Mouse (Mus musculus) neural tube, embryonic 15.5 days (tissue): ENCODE data around the gene Ankrd55. TPM values are rescaled to one million over a fixed set of nuclear protein-coding genes. Genes with fewer than 3 reads are reported as not detected.
"Not testable (repeated sequence)": the region's sequence is repeated elsewhere in the genome, so short reads cannot be mapped to it uniquely, and the experiment has no call there.

Experiments used
- ATAC-seq: fragments of 200-750 bp; cut with Nextera tagmentation; 2 replicates; pipeline ENCODE4 v1.8.0; 2017; ENCODE audit warnings: mild to moderate bottlenecking, moderate TSS enrichment, moderate library complexity; ENCODE audit not compliant: low FRiP score
- H3K27ac ChIP-seq: fragments of 300-500 bp; sonication (generic); replicated peaks from 2 replicates; pipeline ENCODE4 v1.5.1; 2015; ENCODE audit warnings: mild to moderate bottlenecking, inconsistent platforms
- H3K27me3 ChIP-seq: fragments of 300-500 bp; sonication (generic); replicated peaks from 2 replicates; pipeline ENCODE4 v1.6.1; 2015; ENCODE audit warnings: inconsistent platforms
- H3K36me3 ChIP-seq: fragments of 300-500 bp; sonication (generic); 2 replicates; pipeline ENCODE4 v1.6.1; 2015; ENCODE audit warnings: inconsistent platforms
- H3K4me1 ChIP-seq: fragments of 300-500 bp; sonication (generic); 2 replicates; pipeline ENCODE4 v1.6.1; 2015; ENCODE audit warnings: inconsistent platforms
- H3K4me2 ChIP-seq: fragments of 300-500 bp; sonication (generic); 2 replicates; pipeline ENCODE4 v1.6.1; 2015; ENCODE audit warnings: inconsistent platforms, mild to moderate bottlenecking, moderate library complexity
- H3K4me3 ChIP-seq: fragments of 300-500 bp; sonication (generic); replicated peaks from 2 replicates; pipeline ENCODE4 v1.5.1; 2015; ENCODE audit warnings: mild to moderate bottlenecking, inconsistent platforms
- H3K9ac ChIP-seq: fragments of 300-500 bp; sonication (generic); replicated peaks from 2 replicates; pipeline ENCODE4 v1.6.1; 2015; ENCODE audit warnings: mild to moderate bottlenecking, inconsistent platforms
- H3K9me3 ChIP-seq: fragments of 300-500 bp; sonication (generic); replicated peaks from 2 replicates; pipeline ENCODE4 v1.6.1; 2016; ENCODE audit warnings: inconsistent platforms
- WGBS: fragments of 180-500 bp; shearing (Covaris S2); methylation state at CpG from one replicate; pipeline ENCODE4 v1.1.7; 2015; ENCODE audit warnings: mixed read lengths; 5-methylcytosine and 5-hydroxymethylcytosine counted together
- polyA plus RNA-seq: library from polyadenylated mRNA; unstranded; fragments of >200 nt; fragmentation: Nextera tagmentation; extraction: Ambion mirVana; gene quantifications from 2 replicates; pipeline ENCODE4 v1.2.1, GENCODE M21; 2015

Gene Ankrd55
- polyA plus RNA-seq, 1 experiment from 2014 or later, result 12.3 TPM

- Histone ChIP-seq H3K9ac (no peak overlapping the region), H3K4me2 (no peak overlapping the region), H3K36me3 (no peaks in the 10 kb centered on the region), H3K4me3 (no peak overlapping the region), H3K27ac (no peak overlapping the region), H3K4me1 (peaks cover 12% of the 10 kb centered on the region), H3K27me3 (no peaks in the 10 kb centered on the region), H3K9me3 (no peaks in the 10 kb centered on the region)
- WGBS, result 91% methylated on average over 6 of the region's 6 CpGs
- no peak for ATAC-seq
Measured at GRCm38 (mm10) chr13:112294446-112294845, 6.2 kb downstream of the Ankrd55 start.

GRCm38 (mm10) chr13:112297781-112298180 lies 9.5 kb downstream of the Ankrd55 start:
- ATAC-seq, result no peak
- Histone ChIP-seq H3K4me3 (no peak overlapping the region), H3K36me3 (no peaks in the 10 kb centered on the region), H3K9me3 (no peaks in the 10 kb centered on the region), H3K4me2 (no peak overlapping the region), H3K27ac (no peak overlapping the region), H3K9ac (no peak overlapping the region), H3K4me1 (no peaks in the 10 kb centered on the region), H3K27me3 (no peaks in the 10 kb centered on the region)
- 95% methylated on average over 6 of the region's 6 CpGs for WGBS

- 99% methylated on average over 2 of the region's 2 CpGs for WGBS
- H3K4me2 ChIP-seq, result no peak overlapping the region
- H3K9me3 ChIP-seq, result no peaks in the 10 kb centered on the region
- no peak overlapping the region for H3K4me3 ChIP-seq
- no peak overlapping the region for H3K27ac ChIP-seq
- H3K27me3 ChIP-seq, result no peaks in the 10 kb centered on the region
- H3K4me1 ChIP-seq, result no peaks in the 10 kb centered on the region
- ATAC-seq, result no peak
- no peak overlapping the region for H3K9ac ChIP-seq
- no peaks in the 10 kb centered on the region for H3K36me3 ChIP-seq
Measured at GRCm38 (mm10) chr13:112303429-112303828, 15.2 kb downstream of the Ankrd55 start.

- H3K9me3 ChIP-seq, result no peaks in the 10 kb centered on the region
- no peak for ATAC-seq
- no peak overlapping the region for H3K27ac ChIP-seq
- WGBS, result 29% methylated on average over 1 of the region's 1 CpGs
- H3K4me2 ChIP-seq, result no peak overlapping the region
- H3K4me1 ChIP-seq, result no peaks in the 10 kb centered on the region
- no peak overlapping the region for H3K4me3 ChIP-seq
- H3K27me3 ChIP-seq, result no peaks in the 10 kb centered on the region
- H3K36me3 ChIP-seq, result no peaks in the 10 kb centered on the region
- H3K9ac ChIP-seq, result no peak overlapping the region
Measured at GRCm38 (mm10) chr13:112308672-112309071, 20.4 kb downstream of the Ankrd55 start.

- not testable (repeated sequence) for ATAC-seq, H3K9me3 ChIP-seq, H3K4me1 ChIP-seq, H3K36me3 ChIP-seq, H3K4me3 ChIP-seq, H3K27ac ChIP-seq, H3K9ac ChIP-seq, H3K27me3 ChIP-seq, H3K4me2 ChIP-seq
- 92% methylated on average over 3 of the region's 3 CpGs for WGBS
Measured at GRCm38 (mm10) chr13:112311611-112312010, 23.4 kb downstream of the Ankrd55 start.

GRCm38 (mm10) chr13:112315442-112315841 lies 27.2 kb downstream of the Ankrd55 start:
- Histone ChIP-seq H3K4me2 (no peak overlapping the region), H3K36me3 (peaks cover 7% of the 10 kb centered on the region; the same call in 1 of the 2 replicates), H3K9me3 (no peaks in the 10 kb centered on the region), H3K27ac (peak overlapping the region; percentile 6; the same call in 1 of the 2 replicates), H3K27me3 (no peaks in the 10 kb centered on the region), H3K4me3 (no peak overlapping the region), H3K4me1 (0 out of 2 replicates have a peak, but pooled peaks cover 5% of the 10 kb centered on the region), H3K9ac (no peak overlapping the region)
- ATAC-seq, result peak; percentile 85
- 11% methylated on average over 3 of the region's 3 CpGs for WGBS

GRCm38 (mm10) chr13:112316622-112317482 lies 28.6 kb downstream of the Ankrd55 start:
- Histone ChIP-seq H3K27ac (no peak overlapping the region), H3K4me1 (0 out of 2 replicates have a peak, but pooled peaks cover 5% of the 10 kb centered on the region), H3K4me3 (no peak overlapping the region), H3K9ac (no peak overlapping the region), H3K9me3 (no peaks in the 10 kb centered on the region), H3K4me2 (no peak overlapping the region), H3K36me3 (peaks cover 7% of the 10 kb centered on the region; the same call in 1 of the 2 replicates), H3K27me3 (no peaks in the 10 kb centered on the region)
- no peak for ATAC-seq
- WGBS, result 84% methylated on average over 11 of the region's 11 CpGs

GRCm38 (mm10) chr13:112318124-112318523 lies 29.9 kb downstream of the Ankrd55 start:
- peaks cover 7% of the 10 kb centered on the region; the same call in 1 of the 2 replicates for H3K36me3 ChIP-seq
- H3K27me3 ChIP-seq, result no peaks in the 10 kb centered on the region
- no peak overlapping the region for H3K4me2 ChIP-seq
- H3K4me3 ChIP-seq, result no peak overlapping the region
- 0 out of 2 replicates have a peak, but pooled peaks cover 5% of the 10 kb centered on the region for H3K4me1 ChIP-seq
- 89% methylated on average over 8 of the region's 8 CpGs for WGBS
- no peak overlapping the region for H3K9ac ChIP-seq
- no peak overlapping the region for H3K27ac ChIP-seq
- no peak for ATAC-seq
- H3K9me3 ChIP-seq, result no peaks in the 10 kb centered on the region

- H3K36me3 ChIP-seq, result peaks cover 9% of the 10 kb centered on the region; the same call in 1 of the 2 replicates
- 62% methylated on average over 12 of the region's 12 CpGs for WGBS
- no peak overlapping the region for H3K4me2 ChIP-seq
- no peaks in the 10 kb centered on the region for H3K9me3 ChIP-seq
- H3K9ac ChIP-seq, result no peak overlapping the region
- 0 out of 2 replicates have a peak, but pooled peaks cover 7% of the 10 kb centered on the region for H3K4me1 ChIP-seq
- no peak for ATAC-seq
- H3K27me3 ChIP-seq, result no peaks in the 10 kb centered on the region
- H3K27ac ChIP-seq, result no peak overlapping the region
- no peak overlapping the region for H3K4me3 ChIP-seq
Measured at GRCm38 (mm10) chr13:112323591-112324266, 35.5 kb downstream of the Ankrd55 start.

- Histone ChIP-seq H3K4me2 (no peak overlapping the region), H3K27ac (no peak overlapping the region), H3K9ac (no peak overlapping the region), H3K9me3 (no peaks in the 10 kb centered on the region), H3K4me3 (no peak overlapping the region), H3K36me3 (peaks cover 2% of the 10 kb centered on the region; the same call in 1 of the 2 replicates), H3K27me3 (no peaks in the 10 kb centered on the region), H3K4me1 (0 out of 2 replicates have a peak, but pooled peaks cover 7% of the 10 kb centered on the region)
- 93% methylated on average over 2 of the region's 2 CpGs for WGBS
- no peak for ATAC-seq
Measured at GRCm38 (mm10) chr13:112325126-112325525, 36.9 kb downstream of the Ankrd55 start.

GRCm38 (mm10) chr13:112326403-112326802 lies 38.2 kb downstream of the Ankrd55 start:
- Histone ChIP-seq H3K27me3 (no peaks in the 10 kb centered on the region), H3K4me3 (no peak overlapping the region)
- 82% methylated on average over 7 of the region's 7 CpGs for WGBS

More at GRCm38 (mm10) chr13:112326403-112326802, 38.2 kb downstream of the Ankrd55 start:
- Histone ChIP-seq H3K36me3 (peaks cover 2% of the 10 kb centered on the region; the same call in 1 of the 2 replicates), H3K4me1 (peaks cover 16% of the 10 kb centered on the region), H3K27ac (no peak overlapping the region), H3K9me3 (no peaks in the 10 kb centered on the region), H3K9ac (no peak overlapping the region), H3K4me2 (no peak overlapping the region)
- ATAC-seq, result no peak
